Mouse (Mus musculus) left cerebral cortex, adult 2 months (tissue): Measurements from ENCODE around the gene Atp7a. TPM values are rescaled to one million over a fixed set of nuclear protein-coding genes. Genes with fewer than 3 reads are reported as not detected.
"Not testable (repeated sequence)": the region's sequence is repeated elsewhere in the genome, so short reads cannot be mapped to it uniquely, and the experiment has no call there.

Experiments used
- DNase-seq, 2 experiments: peaks; one replicate each; pipeline ENCODE4 v3.0.0; 2021 to 2022; ENCODE audit warnings: low spot score in 2 of 2, mixed read lengths in 1 of 2; ENCODE audit errors: extremely low spot score in 1 of 2
- H3K27ac ChIP-seq: fragments of 200-600 bp; 2 replicates; pipeline ENCODE4 v1.8.1; 2022
- H3K4me3 ChIP-seq: fragments of 200-600 bp; 2 replicates; pipeline ENCODE4 v1.8.1; 2022
- CTCF ChIP-seq: fragments of 200-600 bp; IDR thresholded peaks from 2 replicates; pipeline ENCODE4 v1.8.1; 2022; ENCODE audit warnings: antibody characterized with exemption, mild to moderate bottlenecking, moderate library complexity
- intact Hi-C: fragments of 180-260 bp; cut with DNase I; formaldehyde crosslinking; loops from one replicate; pipeline ENCODE4 v1.15.1; 2025
- long read RNA-seq, 2 experiments: library from polyadenylated mRNA; stranded (forward); transcript quantifications; one replicate each; pipeline ENCODE4 v2.0.0; 2021; ENCODE audit warnings: borderline mapping rate in 2 of 2
- total RNA-seq, 2 experiments: library from RNA; stranded (reverse); gene quantifications; 2 replicates each; pipeline ENCODE4 v1.2.3; 2021

Atp7a gene
- 1 to 10 TPM; 7.4 to 8.5 TPM for total RNA-seq
- long read RNA-seq, experiment 1, full-length matches to known transcripts = 5 of 7 reads
- long read RNA-seq, experiment 1, partial matches to known transcripts = 0 of 7 reads
- long read RNA-seq, experiment 1, other reads (novel, unspliced or antisense) = 2 of 7 reads
- long read RNA-seq, experiment 2, full-length matches to known transcripts = 2 of 3 reads
- long read RNA-seq, experiment 2, partial matches to known transcripts = 1 of 3 reads
- long read RNA-seq, experiment 2, other reads (novel, unspliced or antisense) = 0 of 3 reads

GRCm38 (mm10) chrX:106026418-106027342 is at the start of gene Atp7a:
Gene Atp7a (plus strand): TSS chrX:106027276.
- peak; percentile 64 for TF ChIP-seq CTCF
- peak within 1 kb of the TSS; percentile 53 for H3K4me3 ChIP-seq
- intact Hi-C loops = loop anchor here (1.0 to 10.0 kb wide), 4 partner anchors 79 to 358 kb away; no protein-coding TSS in a partner anchor
- peak; percentile 79 to 88 for DNase-seq
- H3K27ac ChIP-seq = peak within 1 kb of the TSS; percentile 76

- intact Hi-C loops = no loop called here
- H3K4me3 ChIP-seq = no peak overlapping the region
- DNase-seq = no peak
Observed at GRCm38 (mm10) chrX:106001605-106002004, 25.5 kb upstream of the Atp7a start.

GRCm38 (mm10) chrX:106010762-106011161 is 16.3 kb upstream of the Atp7a start:
- H3K4me3 ChIP-seq = peak overlapping the region; percentile 60
- no peak for DNase-seq
- H3K27ac ChIP-seq = no peak overlapping the region
- no peak for TF ChIP-seq CTCF
- intact Hi-C loops = loop anchor here (5.0 kb wide), 2 partner anchors 83 to 888 kb away; partner anchors contain the start of genes Atrx and Magee1

More at GRCm38 (mm10) chrX:106001605-106002004, 25.5 kb upstream of the Atp7a start:
- TF ChIP-seq CTCF = no peak
- no peak overlapping the region for H3K27ac ChIP-seq

GRCm38 (mm10) chrX:106011465-106012159 is 15.5 kb upstream of the Atp7a start, which contains the start of gene Magt1:
Gene Magt1 (minus strand): TSS chrX:106011906.
- Histone ChIP-seq H3K27ac (peak within 1 kb of the TSS; percentile 89), H3K4me3 (peak within 1 kb of the TSS; percentile 60)
- TF ChIP-seq CTCF = no peak
- intact Hi-C loops = loop anchor here (5.0 kb wide), 2 partner anchors 84 to 889 kb away; partner anchors contain the start of genes Atrx and Magee1
- DNase-seq = peak; percentile 71 to 81

GRCm38 (mm10) chrX:106012559-106012958 is 14.5 kb upstream of the Atp7a start:
- Histone ChIP-seq H3K27ac (no peak overlapping the region), H3K4me3 (peak overlapping the region; percentile 25; the same call in 1 of the 2 replicates)
- DNase-seq = no peak
- intact Hi-C loops = loop anchor here (5.0 kb wide), 2 partner anchors 85 to 890 kb away; partner anchors contain the start of genes Atrx and Magee1
- no peak for TF ChIP-seq CTCF

GRCm38 (mm10) chrX:106013217-106013616 is 13.9 kb upstream of the Atp7a start:
- intact Hi-C loops = loop anchor here (5.0 kb wide), 2 partner anchors 86 to 891 kb away; partner anchors contain the start of genes Atrx and Magee1
- H3K4me3 ChIP-seq = no peak overlapping the region
- H3K27ac ChIP-seq = no peak overlapping the region
- peak; percentile 23 to 31 for DNase-seq
- peak; percentile 75 for TF ChIP-seq CTCF

GRCm38 (mm10) chrX:106014741-106015377 is 12.2 kb upstream of the Atp7a start:
- Histone ChIP-seq H3K27ac (peak overlapping the region; percentile 29; the same call in 1 of the 2 replicates), H3K4me3 (peak overlapping the region; percentile 60; the same call in 1 of the 2 replicates)
- DNase-seq = not testable (repeated sequence)
- intact Hi-C loops = loop anchor here (5.0 kb wide), 2 partner anchors 88 to 893 kb away; partner anchors contain the start of genes Atrx and Magee1

GRCm38 (mm10) chrX:106015571-106016322 is 11.3 kb upstream of the Atp7a start, which contains the start of gene Cox7b:
Gene Cox7b (plus strand): TSS chrX:106015700.
- H3K27ac ChIP-seq = peak within 1 kb of the TSS; percentile 87

GRCm38 (mm10) chrX:106017102-106017501 is 10.0 kb upstream of the Atp7a start:
- intact Hi-C loops = no loop called here
- peak overlapping the region; percentile 60 for H3K4me3 ChIP-seq
- no peak for TF ChIP-seq CTCF

More at GRCm38 (mm10) chrX:106015571-106016322, 11.3 kb upstream of the Atp7a start, which contains the start of gene Cox7b:
- peak; percentile 65 to 72 for DNase-seq
- intact Hi-C loops = no loop called here
- peak within 1 kb of the TSS; percentile 60 for H3K4me3 ChIP-seq
- no peak for TF ChIP-seq CTCF

GRCm38 (mm10) chrX:106017516-106017915 is 9.6 kb upstream of the Atp7a start:
- H3K4me3 ChIP-seq = no peak overlapping the region
- no peak overlapping the region for H3K27ac ChIP-seq
- no peak for DNase-seq
- no peak for TF ChIP-seq CTCF
- intact Hi-C loops = no loop called here

More at GRCm38 (mm10) chrX:106017102-106017501, 10.0 kb upstream of the Atp7a start:
- H3K27ac ChIP-seq = no peak overlapping the region
- DNase-seq = no peak
